Mouse (Mus musculus) heart, embryonic 13.5 days (tissue): Measurements from ENCODE around the gene Pgm2l1. TPM values are rescaled to one million over a fixed set of nuclear protein-coding genes. Genes with fewer than 3 reads are reported as not detected.
A peak's percentile ranks its signal among the peaks of the same experiment; 100 is the strongest.

ENCODE experiments used
- ATAC-seq: fragments of 200-750 bp; cut with Nextera tagmentation; 2 replicates; pipeline ENCODE4 v1.8.0; 2017; ENCODE audit warnings: moderate TSS enrichment; ENCODE audit not compliant: insufficient number of reproducible peaks, low FRiP score, low TSS enrichment; ENCODE audit errors: extremely low read depth
- H3K27ac ChIP-seq: fragments of 300-500 bp; sonication (generic); replicated peaks from 2 replicates; pipeline ENCODE4 v1.5.1; 2015; ENCODE audit warnings: moderate library complexity, mild to moderate bottlenecking, inconsistent platforms
- H3K27me3 ChIP-seq: fragments of 300-500 bp; sonication (generic); replicated peaks from 2 replicates; pipeline ENCODE4 v1.6.1; 2015; ENCODE audit warnings: mild to moderate bottlenecking, inconsistent platforms
- H3K36me3 ChIP-seq: fragments of 300-500 bp; sonication (generic); 2 replicates; pipeline ENCODE4 v1.6.1; 2015; ENCODE audit warnings: mild to moderate bottlenecking, inconsistent platforms
- H3K4me1 ChIP-seq: fragments of 300-500 bp; sonication (generic); 2 replicates; pipeline ENCODE4 v1.6.1; 2015; ENCODE audit warnings: inconsistent platforms
- H3K4me2 ChIP-seq: fragments of 300-500 bp; sonication (generic); 2 replicates; pipeline ENCODE4 v1.6.1; 2015; ENCODE audit warnings: inconsistent platforms, mild to moderate bottlenecking, moderate library complexity
- H3K4me3 ChIP-seq: fragments of 300-500 bp; sonication (generic); 2 replicates; pipeline ENCODE4 v1.5.1; 2015; ENCODE audit warnings: moderate library complexity, mild to moderate bottlenecking, inconsistent platforms
- H3K9ac ChIP-seq: fragments of 300-500 bp; sonication (generic); 2 replicates; pipeline ENCODE4 v1.6.1; 2015; ENCODE audit warnings: inconsistent platforms, mild to moderate bottlenecking, moderate library complexity
- H3K9me3 ChIP-seq: fragments of 300-500 bp; sonication (generic); 2 replicates; pipeline ENCODE4 v1.6.1; 2016; ENCODE audit warnings: inconsistent platforms
- WGBS: fragments of 180-500 bp; shearing (Covaris S2); methylation state at CpG from one replicate; pipeline ENCODE4 v1.1.7; 2015; ENCODE audit warnings: mixed read lengths; 5-methylcytosine and 5-hydroxymethylcytosine counted together
- polyA plus RNA-seq: library from polyadenylated mRNA; unstranded; fragments of >200 nt; fragmentation: Nextera tagmentation; extraction: Ambion mirVana; gene quantifications from 2 replicates; pipeline ENCODE4 v1.2.1, GENCODE M21; 2015

The Pgm2l1 gene
- polyA plus RNA-seq, 1 experiment from 2014 or later, result 2.1 TPM

DNA sequence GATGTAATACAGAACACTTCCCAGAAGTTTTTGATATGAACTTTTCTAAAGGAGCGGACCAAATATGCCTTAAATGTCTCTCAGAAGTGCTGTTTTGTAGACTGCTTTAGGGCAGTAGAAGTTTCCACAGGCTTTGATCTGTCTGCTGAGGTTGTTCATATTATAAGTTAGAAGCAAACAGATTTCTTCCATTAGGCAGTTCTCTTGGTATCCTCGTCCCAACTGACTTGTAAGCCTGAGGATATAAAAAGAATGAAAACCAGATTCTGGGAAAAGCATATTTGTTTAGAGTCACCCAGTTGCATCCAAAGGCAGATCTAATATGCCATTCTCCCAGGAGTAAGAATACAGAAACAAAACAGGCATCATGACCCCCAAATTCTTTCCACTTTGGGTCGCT is 26.0 kb upstream of the Pgm2l1 start:
- no peak for ATAC-seq

DNA sequence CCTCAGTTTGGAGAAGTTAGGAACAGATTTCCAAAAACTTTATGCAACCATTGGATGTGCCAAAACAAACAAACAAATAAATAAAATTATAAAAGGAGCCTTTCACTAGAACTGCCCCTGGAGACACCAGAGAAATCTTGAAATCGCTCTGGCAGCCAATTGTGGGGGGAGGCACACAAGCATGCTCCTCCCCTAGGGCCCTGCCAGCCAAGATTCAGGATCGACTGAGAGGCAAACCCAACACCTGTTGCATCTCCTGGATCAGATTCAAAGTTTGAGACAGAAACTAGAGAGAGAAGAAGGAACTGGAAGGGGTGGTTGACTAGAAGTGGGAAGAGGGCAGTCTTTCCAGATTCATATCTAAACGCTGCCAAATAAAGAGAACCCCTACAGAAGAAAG is 23.6 kb upstream of the Pgm2l1 start:
- WGBS, result 66% methylated on average over 3 of the region's 3 CpGs
- Histone ChIP-seq H3K27me3 (no peaks in the 10 kb centered on the region), H3K27ac (no peak overlapping the region)

More for the DNA sequence above, 26.0 kb upstream of the Pgm2l1 start:
- Histone ChIP-seq H3K27ac (no peak overlapping the region), H3K4me2 (no peak overlapping the region), H3K9ac (no peak overlapping the region), H3K4me3 (no peak overlapping the region), H3K36me3 (no peaks in the 10 kb centered on the region), H3K4me1 (no peaks in the 10 kb centered on the region), H3K9me3 (no peaks in the 10 kb centered on the region), H3K27me3 (no peaks in the 10 kb centered on the region)
- 76% methylated on average over 3 of the region's 3 CpGs for WGBS

DNA sequence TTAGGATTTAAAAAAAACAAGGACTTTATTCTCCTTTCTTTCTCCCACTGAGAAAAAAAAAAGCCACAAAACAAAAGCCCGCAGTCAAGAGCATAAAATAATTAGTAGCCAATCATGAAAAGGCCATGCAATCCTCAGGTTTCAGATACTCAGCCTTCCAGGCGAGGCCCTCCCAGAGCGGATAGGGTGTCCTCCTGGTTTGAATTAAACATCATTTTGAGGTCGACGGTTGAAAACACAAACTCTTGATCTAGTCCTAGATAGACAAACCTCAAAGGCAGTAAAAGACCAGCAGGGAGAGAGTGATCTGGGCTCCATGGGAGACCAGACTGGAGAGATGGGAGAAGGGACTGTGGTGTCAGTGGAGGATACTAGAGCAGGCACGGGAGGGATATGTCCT is 22.3 kb upstream of the Pgm2l1 start:
- no peak for ATAC-seq
- no peak overlapping the region for H3K9ac ChIP-seq
- H3K27me3 ChIP-seq, result no peaks in the 10 kb centered on the region
- H3K4me1 ChIP-seq, result peaks cover 14% of the 10 kb centered on the region
- H3K4me3 ChIP-seq, result no peak overlapping the region
- WGBS, result 80% methylated on average over 6 of the region's 6 CpGs
- H3K9me3 ChIP-seq, result no peaks in the 10 kb centered on the region
- H3K27ac ChIP-seq, result no peak overlapping the region
- no peak overlapping the region for H3K4me2 ChIP-seq
- no peaks in the 10 kb centered on the region for H3K36me3 ChIP-seq

More for the DNA sequence above, 23.6 kb upstream of the Pgm2l1 start:
- no peaks in the 10 kb centered on the region for H3K36me3 ChIP-seq
- peaks cover 14% of the 10 kb centered on the region for H3K4me1 ChIP-seq
- no peak overlapping the region for H3K9ac ChIP-seq
- H3K4me3 ChIP-seq, result no peak overlapping the region
- no peak overlapping the region for H3K4me2 ChIP-seq
- H3K9me3 ChIP-seq, result no peaks in the 10 kb centered on the region
- ATAC-seq, result no peak

DNA sequence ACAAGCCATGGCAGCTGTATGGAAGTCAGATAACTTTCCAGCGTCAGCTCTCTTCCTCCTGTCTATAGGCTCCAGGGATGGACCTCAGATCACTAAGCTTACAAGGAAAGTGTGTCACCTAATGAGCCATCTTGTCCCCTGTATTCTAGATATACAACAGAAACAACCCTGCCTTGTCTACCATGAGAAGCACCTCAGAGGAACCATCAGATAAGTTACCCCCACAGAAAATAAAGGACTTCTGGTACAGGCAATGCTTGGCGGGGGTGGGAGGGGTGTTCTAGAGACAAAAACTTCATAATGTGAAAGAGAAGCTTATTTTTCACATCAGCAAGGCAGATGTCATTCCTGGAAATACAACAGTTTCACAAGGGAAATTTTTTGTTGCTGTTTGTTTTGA is 21.1 kb upstream of the Pgm2l1 start:
- H3K4me3 ChIP-seq, result no peak overlapping the region
- peaks cover 14% of the 10 kb centered on the region for H3K4me1 ChIP-seq
- H3K27me3 ChIP-seq, result no peaks in the 10 kb centered on the region
- no peak overlapping the region for H3K4me2 ChIP-seq
- ATAC-seq, result no peak
- no peaks in the 10 kb centered on the region for H3K36me3 ChIP-seq
- H3K27ac ChIP-seq, result no peak overlapping the region
- H3K9me3 ChIP-seq, result no peaks in the 10 kb centered on the region
- no peak overlapping the region for H3K9ac ChIP-seq
- WGBS, result 79% methylated on average over 2 of the region's 2 CpGs

DNA sequence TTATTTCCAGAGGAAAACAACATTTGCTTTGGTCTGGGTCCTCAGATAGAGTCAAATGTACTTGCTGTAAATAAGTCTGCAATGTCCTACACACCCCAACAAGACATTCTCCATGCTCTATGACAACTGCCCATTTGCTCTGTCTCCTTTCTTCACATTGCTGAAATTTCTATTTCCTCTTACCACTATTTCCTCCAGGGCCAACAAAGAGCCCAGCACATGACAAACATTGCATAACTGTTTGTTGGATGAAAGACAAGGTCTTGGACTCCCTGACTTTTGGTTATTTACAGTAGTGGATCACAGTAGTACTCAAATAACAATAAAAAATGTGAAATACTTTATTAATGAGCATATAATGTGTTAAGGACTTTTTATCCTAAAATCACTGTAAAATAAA is 19.3 kb upstream of the Pgm2l1 start:
- no peak for ATAC-seq
- H3K4me1 ChIP-seq, result peaks cover 14% of the 10 kb centered on the region
- no peaks in the 10 kb centered on the region for H3K9me3 ChIP-seq
- H3K27me3 ChIP-seq, result no peaks in the 10 kb centered on the region
- H3K9ac ChIP-seq, result no peak overlapping the region
- 0 out of 2 replicates have a peak overlapping the region, but pooled peaks have one; percentile 20 for H3K4me2 ChIP-seq
- no peaks in the 10 kb centered on the region for H3K36me3 ChIP-seq
- no peak overlapping the region for H3K27ac ChIP-seq
- no peak overlapping the region for H3K4me3 ChIP-seq

DNA sequence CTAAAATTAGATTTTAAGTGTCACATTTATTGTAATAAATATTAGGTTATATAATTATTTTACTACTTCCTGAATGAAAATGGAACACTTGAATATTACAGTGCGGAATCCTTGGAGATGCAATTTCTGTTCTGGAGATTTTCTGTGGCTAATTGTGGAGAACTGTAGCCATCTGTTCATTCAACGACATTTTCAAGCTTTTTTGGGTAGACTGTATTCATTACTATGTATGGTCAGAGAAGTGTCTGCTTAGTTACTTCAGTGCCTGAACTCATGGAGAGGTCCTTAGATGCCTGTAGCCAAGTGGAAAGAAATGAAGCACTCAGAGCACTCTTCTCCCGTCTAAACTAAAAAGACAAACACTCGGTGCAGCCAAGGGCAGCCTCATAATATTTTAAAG is 12.9 kb upstream of the Pgm2l1 start:
- peaks cover 8% of the 10 kb centered on the region; the same call in 1 of the 2 replicates for H3K4me1 ChIP-seq
- H3K9ac ChIP-seq, result no peak overlapping the region
- H3K27me3 ChIP-seq, result no peaks in the 10 kb centered on the region
- ATAC-seq, result no peak
- H3K36me3 ChIP-seq, result no peaks in the 10 kb centered on the region
- no peak overlapping the region for H3K4me3 ChIP-seq
- WGBS, result 79% methylated on average over 4 of the region's 4 CpGs
- H3K4me2 ChIP-seq, result no peak overlapping the region
- H3K27ac ChIP-seq, result no peak overlapping the region
- no peaks in the 10 kb centered on the region for H3K9me3 ChIP-seq

DNA sequence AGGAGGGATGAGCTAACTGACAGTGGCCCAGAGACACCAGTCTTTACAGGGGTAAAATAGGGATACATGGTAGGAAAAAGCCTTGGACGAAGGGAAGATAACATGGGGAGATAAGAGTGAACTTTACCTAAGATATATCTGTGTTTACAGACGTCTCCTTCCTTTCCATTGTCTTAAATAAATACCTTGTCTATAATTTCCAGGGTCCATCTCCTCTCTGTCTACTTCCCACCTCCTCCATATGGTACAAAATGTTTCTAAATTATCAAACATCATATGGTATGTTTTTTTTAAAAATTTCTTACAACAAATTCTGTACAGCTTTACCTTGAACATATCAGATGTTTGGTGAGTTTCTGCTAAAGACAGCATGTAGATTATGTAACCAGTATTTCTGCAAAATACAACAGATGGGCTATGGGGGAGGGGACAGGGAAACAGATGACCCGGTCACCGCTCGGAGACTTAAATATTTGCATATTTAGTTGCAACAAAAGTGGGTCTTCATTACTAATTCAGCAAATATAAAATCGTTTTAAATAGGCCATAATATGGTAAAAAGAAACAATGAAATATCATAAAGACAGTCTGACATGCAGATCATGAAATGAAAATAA is 12.0 kb upstream of the Pgm2l1 start:
- Histone ChIP-seq H3K4me2 (no peak overlapping the region), H3K27ac (no peak overlapping the region), H3K9me3 (no peaks in the 10 kb centered on the region), H3K36me3 (no peaks in the 10 kb centered on the region), H3K4me3 (no peak overlapping the region), H3K4me1 (peaks cover 8% of the 10 kb centered on the region; the same call in 1 of the 2 replicates), H3K9ac (no peak overlapping the region), H3K27me3 (no peaks in the 10 kb centered on the region)
- ATAC-seq, result no peak
- WGBS, result 48% methylated on average over 6 of the region's 6 CpGs

DNA sequence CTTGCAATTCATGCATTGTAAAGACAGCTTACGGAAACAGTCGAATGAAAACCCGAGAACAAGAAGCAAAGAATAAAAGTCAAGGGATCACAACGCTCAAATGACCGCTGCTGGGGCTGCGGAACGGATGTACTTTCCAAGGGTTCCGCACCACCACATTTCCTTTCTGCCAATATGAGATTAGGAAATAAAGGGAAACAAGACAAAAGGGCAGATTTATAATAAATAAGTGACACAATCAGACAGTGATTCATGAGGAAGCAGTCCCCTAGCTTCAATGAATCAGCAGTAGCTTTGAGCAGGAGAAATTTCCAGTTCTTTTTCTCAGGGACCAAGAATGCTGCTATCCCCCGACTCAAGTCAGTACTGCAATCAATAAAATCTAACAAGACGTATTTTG is 11.2 kb upstream of the Pgm2l1 start:
- Histone ChIP-seq H3K4me3 (no peak overlapping the region), H3K27me3 (no peaks in the 10 kb centered on the region), H3K27ac (peak overlapping the region; percentile 36; the same call in 1 of the 2 replicates), H3K4me2 (0 out of 2 replicates have a peak overlapping the region, but pooled peaks have one; percentile 22), H3K4me1 (peaks cover 8% of the 10 kb centered on the region; the same call in 1 of the 2 replicates), H3K9ac (no peak overlapping the region), H3K36me3 (no peaks in the 10 kb centered on the region), H3K9me3 (no peaks in the 10 kb centered on the region)
- no peak for ATAC-seq
- WGBS, result 67% methylated on average over 10 of the region's 10 CpGs

DNA sequence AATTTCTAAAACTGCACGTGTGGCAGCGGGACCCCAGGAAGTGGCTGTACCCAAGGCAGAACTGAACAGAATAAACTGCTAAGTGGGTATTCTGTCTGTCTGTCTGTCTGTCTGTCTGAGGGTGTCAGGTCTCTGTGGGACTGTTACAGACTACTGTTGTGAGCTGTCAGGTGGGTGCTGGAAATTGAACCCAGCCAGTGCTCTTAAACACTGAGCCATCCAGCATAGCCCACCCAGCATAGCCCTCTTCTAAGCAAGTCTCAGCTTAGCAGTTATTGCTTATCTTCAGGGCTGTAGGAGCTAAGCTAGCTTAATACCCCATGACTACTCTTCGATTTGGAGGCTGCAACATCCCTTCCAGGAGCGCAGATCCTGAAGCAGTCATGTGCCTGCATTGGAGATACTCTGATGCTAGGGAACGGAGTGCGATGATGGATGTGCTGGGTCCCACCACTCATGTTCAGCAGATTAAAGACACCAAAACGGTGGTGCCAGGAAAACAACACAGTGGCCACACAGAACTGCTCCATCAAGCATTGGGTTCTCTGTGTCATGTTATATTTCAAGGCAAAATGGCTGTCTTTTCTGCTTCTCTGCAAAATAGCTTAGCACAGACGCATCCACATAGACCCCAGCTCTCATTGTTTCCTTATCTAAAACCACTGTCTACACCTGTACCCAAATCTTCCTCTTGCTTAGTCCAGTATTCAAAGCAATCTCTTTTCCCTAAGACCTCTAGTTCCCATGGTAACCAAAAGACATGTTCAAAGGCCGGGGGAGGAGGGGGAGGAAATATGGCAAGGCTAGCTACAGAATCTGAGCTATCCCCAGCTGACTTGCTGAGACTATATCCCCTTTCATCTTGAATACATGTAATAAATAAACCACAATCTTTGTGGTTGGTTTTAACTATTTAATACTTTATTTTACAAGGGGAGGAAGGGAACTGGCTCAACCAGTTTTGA is 10.3 kb upstream of the Pgm2l1 start:
- Histone ChIP-seq H3K9me3 (no peaks in the 10 kb centered on the region), H3K36me3 (no peaks in the 10 kb centered on the region), H3K4me2 (no peak overlapping the region), H3K27me3 (no peaks in the 10 kb centered on the region), H3K4me3 (no peak overlapping the region), H3K4me1 (peaks cover 8% of the 10 kb centered on the region; the same call in 1 of the 2 replicates), H3K9ac (no peak overlapping the region), H3K27ac (peak overlapping the region; percentile 36; the same call in 1 of the 2 replicates)
- ATAC-seq, result no peak
- 66% methylated on average over 9 of the region's 9 CpGs for WGBS

DNA sequence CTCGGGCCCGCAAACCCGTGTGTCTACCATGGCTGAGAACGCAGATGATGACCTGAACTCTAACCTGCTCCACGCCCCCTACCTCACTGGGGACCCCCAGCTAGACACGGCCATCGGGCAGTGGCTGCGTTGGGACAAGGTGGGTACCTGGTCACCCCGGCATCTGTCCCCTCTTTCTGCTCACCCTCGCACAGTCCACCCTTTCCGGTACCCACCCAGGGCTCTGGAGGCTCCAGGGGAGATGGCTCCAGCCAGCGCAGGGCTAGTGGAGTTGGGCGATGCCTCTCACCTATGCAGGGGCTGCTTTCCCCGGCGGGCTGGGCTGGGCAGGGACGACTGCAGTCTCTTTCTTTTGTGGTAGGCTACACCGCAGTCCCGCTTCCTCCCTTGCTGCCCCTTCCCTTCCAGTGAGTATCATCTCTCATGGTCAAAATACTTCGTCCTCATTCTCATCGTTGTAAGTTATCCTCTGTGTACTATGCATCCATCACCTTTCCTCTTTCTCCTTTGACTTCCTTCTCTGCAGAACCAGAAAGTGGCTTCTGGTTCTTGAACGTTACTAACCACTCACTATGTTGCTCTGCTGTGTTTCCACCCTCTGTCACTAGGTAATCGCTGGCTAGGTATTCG is 817 bp downstream of the Pgm2l1 start:
- Histone ChIP-seq H3K4me1 (peaks cover 8% of the 10 kb centered on the region), H3K27me3 (0 out of 2 replicates have a peak, but pooled peaks cover 4% of the 10 kb centered on the region), H3K36me3 (no peaks in the 10 kb centered on the region), H3K27ac (peak overlapping the region; percentile 89), H3K4me2 (peak overlapping the region; percentile 100), H3K9ac (peak overlapping the region; percentile 89), H3K4me3 (peak overlapping the region; percentile 85), H3K9me3 (no peaks in the 10 kb centered on the region)
- peak; percentile 53; the same call in 1 of the 2 replicates for ATAC-seq
- 2% methylated on average over 23 of the region's 23 CpGs for WGBS

DNA sequence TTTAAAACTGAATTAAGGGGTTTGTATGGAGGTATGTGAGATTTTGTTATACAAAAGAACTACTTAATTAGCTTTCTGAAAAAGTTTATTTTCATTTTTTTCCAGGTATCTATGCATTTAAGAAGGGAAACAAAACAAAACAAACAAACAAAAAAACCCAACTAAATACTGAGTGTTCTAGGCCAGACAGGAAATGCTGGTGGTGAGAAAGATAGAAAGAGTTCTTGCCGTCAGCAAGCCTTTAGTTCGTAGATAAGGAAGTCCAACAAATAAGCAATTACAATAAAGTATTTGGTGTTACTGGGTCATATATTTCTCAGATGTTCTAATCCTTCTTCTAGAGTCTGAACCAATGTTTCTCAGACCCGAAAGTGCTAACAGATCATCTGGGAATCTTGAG is 1.8 kb downstream of the Pgm2l1 start:
- Histone ChIP-seq H3K9me3 (no peaks in the 10 kb centered on the region), H3K4me1 (peaks cover 8% of the 10 kb centered on the region), H3K4me2 (peak overlapping the region; percentile 100), H3K36me3 (no peaks in the 10 kb centered on the region), H3K27ac (no peak overlapping the region; the same call in 1 of the 2 replicates), H3K4me3 (peak overlapping the region; percentile 85), H3K27me3 (0 out of 2 replicates have a peak, but pooled peaks cover 4% of the 10 kb centered on the region), H3K9ac (peak overlapping the region; percentile 89; the same call in 1 of the 2 replicates)
- WGBS, result 47% methylated on average over 3 of the region's 3 CpGs
- no peak for ATAC-seq
